In the genomic region with DNA sequence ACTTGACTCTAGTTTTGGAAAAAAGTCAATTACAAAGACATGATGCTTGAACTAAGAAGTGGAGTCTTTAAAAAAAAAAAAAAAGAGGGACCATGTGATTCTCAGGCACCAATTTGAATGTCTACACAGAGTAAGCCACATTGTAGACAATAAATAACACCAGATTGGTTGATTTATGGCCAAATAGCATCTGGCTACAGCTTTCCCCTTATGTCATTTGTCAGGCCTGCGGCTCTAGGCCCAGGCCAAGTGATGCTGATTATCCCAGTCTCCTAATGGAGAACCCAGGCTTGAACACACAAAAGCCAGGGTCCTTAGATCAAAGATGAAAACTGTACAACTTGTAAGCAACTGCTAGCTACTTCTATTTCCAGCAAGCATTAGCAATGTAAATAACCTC, we compare ENCODE assay signal across 17 mouse cellular contexts.
"Had no signal": no experiment of that assay in that cellular context is flagged by ENCODE, and none has a peak within 500 bp of the region (broad histone marks: within the 10 kb centered on the region; RNA-seq: fewer than 3 reads in every experiment).

No protein-coding gene starts in this region.

- H3K4me2 ChIP-seq: limb, embryonic 12.5 days; limb, embryonic 15.5 days; liver, embryonic 11.5 days; lung, embryonic 14.5 days; midbrain, embryonic 12.5 days had no signal

- ATAC-seq: liver, postnatal 0 days; lung, postnatal 0 days; midbrain, embryonic 16.5 days had no signal

- H3K27me3 ChIP-seq: limb, embryonic 12.5 days; limb, embryonic 15.5 days; midbrain, embryonic 12.5 days had no signal

- H3K4me1 ChIP-seq: limb, embryonic 12.5 days; limb, embryonic 15.5 days had no signal

- DNase-seq: kidney, postnatal 25 days; layer of hippocampus, adult 9-11 months; liver, postnatal 0 days; lung, embryonic 14.5 days; thymus, adult 2 months; thymus, postnatal 14 days; thymus, postnatal 4 days had no signal

- H3K4me3 ChIP-seq: layer of hippocampus, adult 2 months; limb, embryonic 12.5 days; limb, embryonic 15.5 days; midbrain, embryonic 12.5 days had no signal

- H3K36me3 ChIP-seq: limb, embryonic 12.5 days; limb, embryonic 15.5 days; midbrain, embryonic 12.5 days had no signal

- H3K9me3 ChIP-seq: limb, embryonic 12.5 days; limb, embryonic 15.5 days; midbrain, embryonic 12.5 days had no signal

- H3K9ac ChIP-seq: limb, embryonic 12.5 days; limb, embryonic 15.5 days; liver, embryonic 14.5 days; liver, postnatal 0 days; lung, embryonic 14.5 days; midbrain, embryonic 12.5 days had no signal

- H3K27ac ChIP-seq: kidney, postnatal 0 days; layer of hippocampus, adult 2 months; limb, embryonic 12.5 days; limb, embryonic 15.5 days; liver, embryonic 14.5 days; macrophage; midbrain, embryonic 12.5 days had no signal
